Mouse (Mus musculus) midbrain, embryonic 13.5 days (tissue): ENCODE data around the gene Retn. TPM values are rescaled to one million over a fixed set of nuclear protein-coding genes. Genes with fewer than 3 reads are reported as not detected.

ENCODE experiments used
- ATAC-seq: fragments of 200-750 bp; cut with Nextera tagmentation; 2 replicates; pipeline ENCODE4 v1.8.0; 2017; ENCODE audit warnings: mild to moderate bottlenecking, moderate TSS enrichment, moderate library complexity
- H3K27ac ChIP-seq: fragments of 300-500 bp; sonication (generic); 2 replicates; pipeline ENCODE4 v1.5.1; 2015; ENCODE audit warnings: inconsistent platforms, mild to moderate bottlenecking, moderate library complexity
- H3K27me3 ChIP-seq: fragments of 300-500 bp; sonication (generic); 2 replicates; pipeline ENCODE4 v1.6.1; 2015; ENCODE audit warnings: mild to moderate bottlenecking, inconsistent platforms
- H3K36me3 ChIP-seq: fragments of 300-500 bp; sonication (generic); 2 replicates; pipeline ENCODE4 v1.6.1; 2015; ENCODE audit warnings: mild to moderate bottlenecking, inconsistent platforms
- H3K4me1 ChIP-seq: fragments of 300-500 bp; sonication (generic); replicated peaks from 2 replicates; pipeline ENCODE4 v1.6.1; 2015; ENCODE audit warnings: inconsistent platforms
- H3K4me2 ChIP-seq: fragments of 300-500 bp; sonication (generic); replicated peaks from 2 replicates; pipeline ENCODE4 v1.6.1; 2015; ENCODE audit warnings: moderate library complexity, mild to moderate bottlenecking, inconsistent platforms
- H3K4me3 ChIP-seq: fragments of 300-500 bp; sonication (generic); replicated peaks from 2 replicates; pipeline ENCODE4 v1.5.1; 2015; ENCODE audit warnings: mild to moderate bottlenecking, inconsistent platforms
- H3K9ac ChIP-seq: fragments of 300-500 bp; sonication (generic); replicated peaks from 2 replicates; pipeline ENCODE4 v1.6.1; 2015; ENCODE audit warnings: mild to moderate bottlenecking, inconsistent platforms
- H3K9me3 ChIP-seq: fragments of 300-500 bp; sonication (generic); 2 replicates; pipeline ENCODE4 v1.6.1; 2016; ENCODE audit warnings: mild to moderate bottlenecking, inconsistent platforms
- WGBS: fragments of 180-500 bp; shearing (Covaris S2); methylation state at CpG from one replicate; pipeline ENCODE4 v1.1.7; 2015; 5-methylcytosine and 5-hydroxymethylcytosine counted together
- polyA plus RNA-seq: library from polyadenylated mRNA; unstranded; fragments of >200 nt; fragmentation: Nextera tagmentation; extraction: Ambion mirVana; gene quantifications from 2 replicates; pipeline ENCODE4 v1.2.1, GENCODE M21; 2015

Gene Retn
- polyA plus RNA-seq, 1 experiment from 2014 or later, result 0.24 TPM

GRCm38 (mm10) chr8:3670388-3670787 is 14.8 kb downstream of the Retn start:
- no peaks in the 10 kb centered on the region for H3K27me3 ChIP-seq
- WGBS, result 87% methylated on average over 2 of the region's 2 CpGs
- no peak for ATAC-seq

GRCm38 (mm10) chr8:3671980-3672491 is 16.5 kb downstream of the Retn start, which contains the start of gene Fcor:
TSS of gene Fcor (minus strand) at chr8:3672362.
- Histone ChIP-seq H3K4me2 (peak within 1 kb of the TSS; percentile 53), H3K4me1 (peaks cover 5% of the 10 kb centered on the region), H3K9me3 (no peaks in the 10 kb centered on the region), H3K36me3 (no peaks in the 10 kb centered on the region), H3K27ac (peak within 1 kb of the TSS; percentile 70), H3K9ac (peak within 1 kb of the TSS; percentile 55), H3K27me3 (no peaks in the 10 kb centered on the region), H3K4me3 (peak within 1 kb of the TSS; percentile 47)
- ATAC-seq, result peak; percentile 88
- WGBS, result under 1% methylated on average over 23 of the region's 23 CpGs

More at GRCm38 (mm10) chr8:3670388-3670787, 14.8 kb downstream of the Retn start:
- Histone ChIP-seq H3K36me3 (no peaks in the 10 kb centered on the region), H3K4me1 (no peaks in the 10 kb centered on the region; the same call in 1 of the 2 replicates), H3K4me2 (no peak overlapping the region), H3K9ac (no peak overlapping the region), H3K9me3 (no peaks in the 10 kb centered on the region), H3K4me3 (no peak overlapping the region), H3K27ac (no peak overlapping the region)

- WGBS, result 54% methylated on average over 3 of the region's 3 CpGs
- Histone ChIP-seq H3K27me3 (no peaks in the 10 kb centered on the region), H3K36me3 (peaks cover 10% of the 10 kb centered on the region), H3K4me3 (no peak overlapping the region), H3K27ac (no peak overlapping the region), H3K4me1 (peaks cover 20% of the 10 kb centered on the region), H3K9me3 (no peaks in the 10 kb centered on the region), H3K4me2 (no peak overlapping the region), H3K9ac (no peak overlapping the region)
- ATAC-seq, result no peak
Measured at GRCm38 (mm10) chr8:3674671-3675070, 19.1 kb downstream of the Retn start.

GRCm38 (mm10) chr8:3676131-3676992 is 20.8 kb downstream of the Retn start, which contains the start of gene Trappc5:
TSS of gene Trappc5 (plus strand) at chr8:3676299.
- peak within 1 kb of the TSS; percentile 89 for H3K4me3 ChIP-seq
- no peaks in the 10 kb centered on the region for H3K9me3 ChIP-seq
- H3K4me2 ChIP-seq, result peak within 1 kb of the TSS; percentile 78
- H3K27me3 ChIP-seq, result no peaks in the 10 kb centered on the region
- peaks cover 26% of the 10 kb centered on the region for H3K36me3 ChIP-seq
- ATAC-seq, result peak; percentile 82
- H3K9ac ChIP-seq, result peak within 1 kb of the TSS; percentile 94
- peaks cover 20% of the 10 kb centered on the region for H3K4me1 ChIP-seq
- WGBS, result 1% methylated on average over 61 of the region's 61 CpGs
- peak within 1 kb of the TSS; percentile 88 for H3K27ac ChIP-seq

- H3K36me3 ChIP-seq, result peaks cover 31% of the 10 kb centered on the region
- H3K4me1 ChIP-seq, result peaks cover 20% of the 10 kb centered on the region
- peak overlapping the region; percentile 78 for H3K4me2 ChIP-seq
- peak overlapping the region; percentile 88 for H3K27ac ChIP-seq
- ATAC-seq, result peak; percentile 6; the same call in 1 of the 2 replicates
- WGBS, result 5% methylated on average over 15 of the region's 15 CpGs
- H3K27me3 ChIP-seq, result no peaks in the 10 kb centered on the region
- H3K9ac ChIP-seq, result peak overlapping the region; percentile 94
- H3K4me3 ChIP-seq, result peak overlapping the region; percentile 89
- H3K9me3 ChIP-seq, result no peaks in the 10 kb centered on the region
Measured at GRCm38 (mm10) chr8:3676993-3677579, 21.5 kb downstream of the Retn start.

- H3K27ac ChIP-seq, result no peak overlapping the region
- ATAC-seq, result no peak
- no peak overlapping the region for H3K4me3 ChIP-seq
- no peak overlapping the region for H3K4me2 ChIP-seq
- no peak overlapping the region for H3K9ac ChIP-seq
- H3K27me3 ChIP-seq, result no peaks in the 10 kb centered on the region
- H3K4me1 ChIP-seq, result peaks cover 20% of the 10 kb centered on the region
- 96% methylated on average over 21 of the region's 23 CpGs for WGBS
- no peaks in the 10 kb centered on the region for H3K9me3 ChIP-seq
- H3K36me3 ChIP-seq, result peaks cover 44% of the 10 kb centered on the region
Measured at GRCm38 (mm10) chr8:3678831-3679230, 23.3 kb downstream of the Retn start.

GRCm38 (mm10) chr8:3679236-3679635 is 23.7 kb downstream of the Retn start:
- peaks cover 20% of the 10 kb centered on the region for H3K4me1 ChIP-seq
- H3K9ac ChIP-seq, result no peak overlapping the region
- ATAC-seq, result no peak
- H3K9me3 ChIP-seq, result no peaks in the 10 kb centered on the region
- no peak overlapping the region for H3K4me2 ChIP-seq
- H3K27me3 ChIP-seq, result no peaks in the 10 kb centered on the region
- 97% methylated on average over 23 of the region's 23 CpGs for WGBS
- H3K27ac ChIP-seq, result no peak overlapping the region
- no peak overlapping the region for H3K4me3 ChIP-seq
- peaks cover 44% of the 10 kb centered on the region for H3K36me3 ChIP-seq

GRCm38 (mm10) chr8:3679656-3680055 is 24.1 kb downstream of the Retn start:
- Histone ChIP-seq H3K27ac (no peak overlapping the region), H3K27me3 (no peaks in the 10 kb centered on the region), H3K9ac (no peak overlapping the region), H3K9me3 (no peaks in the 10 kb centered on the region), H3K4me2 (no peak overlapping the region), H3K4me1 (peaks cover 20% of the 10 kb centered on the region), H3K36me3 (peaks cover 44% of the 10 kb centered on the region), H3K4me3 (no peak overlapping the region)
- no peak for ATAC-seq
- WGBS, result 96% methylated on average over 5 of the region's 5 CpGs

- H3K9ac ChIP-seq, result no peak overlapping the region
- peaks cover 11% of the 10 kb centered on the region for H3K4me1 ChIP-seq
- WGBS, result 92% methylated on average over 5 of the region's 5 CpGs
- H3K4me2 ChIP-seq, result no peak overlapping the region
- no peaks in the 10 kb centered on the region for H3K27me3 ChIP-seq
- no peak overlapping the region for H3K27ac ChIP-seq
- no peaks in the 10 kb centered on the region for H3K9me3 ChIP-seq
- no peak overlapping the region for H3K4me3 ChIP-seq
- peaks cover 44% of the 10 kb centered on the region for H3K36me3 ChIP-seq
- ATAC-seq, result no peak
Measured at GRCm38 (mm10) chr8:3682435-3682834, 26.9 kb downstream of the Retn start.

- no peaks in the 10 kb centered on the region for H3K9me3 ChIP-seq
- no peaks in the 10 kb centered on the region for H3K4me1 ChIP-seq
- H3K27me3 ChIP-seq, result no peaks in the 10 kb centered on the region
- H3K9ac ChIP-seq, result no peak overlapping the region
- no peak overlapping the region for H3K4me2 ChIP-seq
- no peak for ATAC-seq
- peaks cover 44% of the 10 kb centered on the region for H3K36me3 ChIP-seq
- no peak overlapping the region for H3K4me3 ChIP-seq
- 76% methylated on average over 6 of the region's 6 CpGs for WGBS
- no peak overlapping the region for H3K27ac ChIP-seq
Measured at GRCm38 (mm10) chr8:3683408-3684176, 28.0 kb downstream of the Retn start.

- no peak overlapping the region for H3K4me2 ChIP-seq
- H3K36me3 ChIP-seq, result peaks cover 36% of the 10 kb centered on the region
- peak; percentile 25 for ATAC-seq
- H3K27ac ChIP-seq, result no peak overlapping the region
- no peaks in the 10 kb centered on the region for H3K9me3 ChIP-seq
- H3K27me3 ChIP-seq, result no peaks in the 10 kb centered on the region
- H3K9ac ChIP-seq, result no peak overlapping the region
- no peaks in the 10 kb centered on the region for H3K4me1 ChIP-seq
- H3K4me3 ChIP-seq, result no peak overlapping the region
Measured at GRCm38 (mm10) chr8:3684530-3684929, 29.0 kb downstream of the Retn start.
